Mouse (Mus musculus) T-helper 17 cell (primary cell): ENCODE measurements at regions not wholly inside any gene's neighbourhood (a gene's known extent, or its start where the extent isn't known, plus 50 kb on each side); places are given as distances from the start of the nearest gene placed in this dataset.

ENCODE experiments used
- in situ Hi-C, 2 experiments: fragments of 300-600 bp; cut with MboI, MseI; formaldehyde crosslinking; loops; 1 replicate in 1 of 2; 2 replicates in 1 of 2; pipeline ENCODE4 v1.15.1; 2025; ENCODE audit warnings: high pct_unique_total_duplicates in 2 of 2

DNA sequence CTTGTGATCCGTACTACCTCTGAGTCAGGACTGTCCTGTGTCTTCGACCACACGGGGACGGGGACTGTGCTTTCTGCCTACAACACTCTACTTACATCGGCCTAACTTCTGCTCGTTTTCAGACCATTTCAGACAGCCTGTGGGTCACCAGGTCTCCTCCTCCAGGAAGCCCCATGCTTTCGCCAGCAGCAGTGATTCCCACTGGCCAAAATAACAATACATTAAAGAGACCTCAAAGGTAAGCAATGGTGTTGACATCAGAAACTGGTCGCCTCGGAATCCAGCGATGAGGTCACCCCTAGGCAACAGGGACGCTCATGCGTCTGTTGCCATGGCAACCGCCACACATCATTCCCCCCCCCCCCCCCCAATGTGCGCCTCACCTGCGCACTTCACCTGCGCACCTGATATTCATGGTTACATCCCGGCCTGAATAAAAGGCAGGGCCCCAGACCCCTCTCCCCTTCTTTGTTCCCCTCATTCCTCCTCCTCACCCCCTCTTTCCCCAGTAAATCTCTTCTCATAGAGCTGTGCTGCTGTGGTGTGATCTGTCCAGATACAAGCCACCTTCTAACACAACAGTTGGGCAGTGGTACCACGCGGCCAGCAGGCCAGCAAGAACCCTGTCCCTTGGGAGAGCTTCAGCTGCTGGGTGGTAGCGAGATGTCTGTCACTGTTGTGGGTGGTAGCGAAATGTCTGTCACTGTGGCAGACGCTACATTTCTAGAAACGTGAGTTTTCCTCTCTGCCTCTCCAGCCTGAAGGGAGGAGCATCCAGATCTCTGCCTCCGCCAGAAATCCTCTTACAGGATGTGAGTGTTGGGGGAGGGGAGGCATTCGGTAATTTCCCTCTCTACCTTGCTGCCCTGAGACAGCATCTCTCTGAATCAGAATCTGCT lies 145.0 kb downstream of the Setd4 start:
- in situ Hi-C loops, result loop anchor here in 1 of 2 experiments (10.0 kb wide), 1 partner anchor 764 kb away; no protein-coding TSS in a partner anchor

DNA sequence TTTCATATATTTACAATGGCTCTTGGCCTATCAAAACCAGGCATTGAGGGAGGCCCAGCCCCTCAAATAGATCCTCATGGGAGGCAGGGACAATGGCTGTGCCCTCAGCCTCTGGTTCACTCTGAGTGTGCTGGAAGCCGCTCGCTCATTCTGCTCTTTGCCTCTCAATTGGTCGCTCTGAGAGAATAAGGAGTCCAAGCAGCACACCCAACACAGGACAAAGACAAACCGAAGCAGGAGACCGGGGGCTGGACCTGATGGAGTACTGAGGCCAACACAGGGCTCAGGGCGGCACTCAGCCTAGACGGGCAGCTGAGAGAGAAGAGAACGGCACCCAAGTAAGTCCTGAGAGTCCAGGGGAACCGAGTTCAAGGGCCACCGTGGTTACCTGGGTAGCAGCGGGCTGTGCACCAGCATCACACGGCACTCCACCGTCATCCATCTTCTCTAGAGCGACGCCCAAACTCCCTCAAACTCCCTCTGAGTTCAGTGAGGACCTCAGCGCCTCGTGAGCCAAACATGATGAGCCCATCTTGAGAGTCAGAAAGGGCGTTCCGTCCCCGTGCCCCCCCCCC lies 145.8 kb downstream of the Setd4 start:
- in situ Hi-C loops, result loop anchor here in 1 of 2 experiments (10.0 kb wide), 1 partner anchor 763 kb away; no protein-coding TSS in a partner anchor

DNA sequence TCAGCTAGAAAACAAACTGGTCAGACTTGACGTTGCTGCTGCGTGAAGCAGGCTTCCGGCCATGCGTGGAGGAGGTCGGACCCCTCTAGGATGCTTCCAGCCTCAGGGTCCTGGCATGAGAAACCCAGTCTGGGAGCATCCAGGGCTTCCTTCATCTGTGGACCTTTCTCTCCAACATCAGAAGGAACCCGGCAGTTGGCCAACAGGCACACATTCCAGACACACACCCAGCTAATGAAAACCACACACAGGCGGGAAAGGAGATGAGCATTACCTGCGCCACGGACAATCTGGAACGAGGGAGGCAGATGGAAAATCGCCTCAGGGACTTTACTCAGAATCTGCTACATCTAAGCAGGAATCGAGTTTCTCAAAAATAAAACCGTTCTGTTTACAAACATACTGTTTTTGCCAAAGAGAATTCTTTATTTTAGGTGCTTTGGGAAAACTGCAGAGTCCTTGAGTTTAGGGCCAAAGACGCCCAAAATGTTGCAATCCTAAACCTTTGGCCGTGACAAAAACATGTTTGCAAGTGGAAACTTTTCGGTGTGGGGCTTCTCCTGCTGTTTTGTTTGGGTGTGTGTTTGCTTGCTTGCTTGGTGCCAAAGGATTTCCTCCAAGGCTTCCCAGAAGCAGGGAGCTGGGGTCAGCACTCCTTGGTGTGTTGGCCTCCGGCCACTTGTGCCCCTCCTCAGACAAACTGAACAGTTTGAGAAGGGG lies 147.0 kb downstream of the Setd4 start:
- in situ Hi-C loops, result loop anchor here in 1 of 2 experiments (10.0 kb wide), 1 partner anchor 762 kb away; no protein-coding TSS in a partner anchor

DNA sequence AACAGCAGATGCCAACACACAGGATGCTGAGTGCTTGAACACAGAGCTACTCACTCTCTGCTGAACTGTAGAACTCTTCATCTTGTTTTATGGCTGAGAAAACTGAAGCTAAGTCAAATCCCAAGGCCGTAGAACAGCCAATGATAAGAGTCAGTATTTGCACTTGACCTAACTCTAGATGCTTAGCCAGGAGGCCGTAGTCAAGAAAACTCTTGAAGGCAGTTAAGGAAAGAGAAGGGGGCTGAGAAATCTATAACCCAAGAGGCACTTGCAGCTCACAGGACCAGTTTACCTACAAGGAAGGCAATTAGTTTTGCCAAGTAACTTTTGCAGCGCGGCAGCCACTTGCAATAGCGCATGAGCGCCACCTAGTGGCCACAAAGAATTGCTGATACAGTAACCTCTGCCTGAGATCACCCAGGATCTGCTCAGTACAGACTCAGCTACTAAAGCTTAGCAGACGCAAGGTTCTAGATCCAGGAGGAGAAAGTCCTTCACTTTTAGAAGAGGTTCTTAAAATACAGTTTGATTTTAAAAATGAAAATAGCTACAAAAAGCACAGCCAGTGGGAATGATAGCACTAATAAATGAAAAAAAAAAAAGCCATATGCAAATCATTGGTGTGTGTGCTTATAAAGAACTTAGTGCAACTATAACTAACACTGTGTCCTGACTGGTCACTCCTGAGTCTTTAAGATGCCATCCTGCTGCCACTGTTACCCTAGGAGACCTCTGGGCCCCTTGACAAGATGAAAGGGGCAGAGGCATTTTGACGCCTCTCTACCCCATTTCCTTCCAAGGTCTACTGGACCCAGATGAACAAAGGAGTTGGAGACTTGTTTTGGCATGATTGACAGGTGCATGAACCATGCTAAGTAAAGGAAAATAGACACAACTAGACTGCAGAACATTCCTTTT lies 149.5 kb downstream of the Setd4 start:
- in situ Hi-C loops, result loop anchor here in 1 of 2 experiments (5.0 to 10.0 kb wide), 2 partner anchors 760 to 887 kb away; no protein-coding TSS in a partner anchor

DNA sequence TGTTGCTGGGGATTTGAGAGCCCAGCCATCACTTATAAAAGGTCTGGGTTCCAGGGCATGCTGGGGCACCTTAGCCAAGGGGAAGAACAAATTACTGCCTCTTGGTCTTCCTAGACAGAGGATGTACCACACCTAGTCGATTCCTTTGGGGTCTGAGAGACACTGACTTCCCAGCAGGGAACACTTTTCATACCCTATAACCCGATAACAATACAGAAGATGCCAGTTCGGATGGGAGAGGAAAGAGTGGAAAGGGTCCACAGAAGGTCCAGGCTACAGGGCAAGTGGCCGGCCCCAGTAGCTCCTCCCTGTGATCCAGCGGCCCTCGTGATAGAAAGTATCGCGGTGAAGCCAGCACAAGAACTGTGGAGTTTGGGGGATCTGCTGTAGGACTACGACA lies 150.8 kb downstream of the Setd4 start:
- in situ Hi-C loops, result loop anchor here in 1 of 2 experiments (5.0 to 10.0 kb wide), 2 partner anchors 758 to 886 kb away; no protein-coding TSS in a partner anchor

DNA sequence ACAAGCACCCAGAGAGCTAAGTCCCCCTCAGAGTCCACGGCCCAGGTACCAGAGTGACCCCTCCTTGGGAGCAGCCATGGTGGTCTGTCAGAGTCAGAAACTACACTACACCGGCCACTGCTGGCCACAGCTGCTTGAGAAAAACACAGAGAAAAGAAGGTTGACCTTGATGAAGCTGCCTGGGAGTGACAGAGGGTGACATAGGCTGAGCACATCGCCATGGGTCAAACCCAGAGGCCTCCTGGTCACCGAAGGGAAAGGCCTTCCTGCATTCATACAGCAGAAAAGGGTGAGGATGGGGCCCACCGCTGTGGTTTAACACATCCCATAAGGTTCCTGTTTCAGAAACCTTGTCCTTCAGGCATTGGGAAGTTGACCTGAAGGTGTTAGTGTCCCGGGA lies 153.0 kb downstream of the Setd4 start:
- in situ Hi-C loops, result loop anchor here in 1 of 2 experiments (5.0 to 10.0 kb wide), 2 partner anchors 756 to 884 kb away; no protein-coding TSS in a partner anchor

DNA sequence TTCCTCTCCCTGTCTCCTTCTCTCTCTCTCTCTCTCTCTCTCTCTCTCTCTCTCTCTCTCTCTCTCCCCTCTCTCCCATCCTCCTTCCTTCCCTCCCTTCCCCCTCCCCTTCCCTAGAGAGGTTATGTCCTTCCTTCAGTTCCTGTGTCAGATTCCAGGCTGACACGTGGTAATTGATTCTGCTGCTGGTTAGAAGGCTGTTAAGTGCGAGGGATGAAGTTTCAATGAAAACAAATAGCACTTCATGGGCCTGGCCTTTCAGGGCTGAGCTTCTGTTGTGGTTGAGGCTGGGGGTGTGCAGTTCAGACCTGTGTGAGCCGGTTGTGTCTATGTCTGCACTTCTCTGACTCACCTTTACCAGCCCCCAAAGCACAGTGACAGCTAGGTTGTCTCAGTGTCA lies 153.9 kb downstream of the Setd4 start:
- in situ Hi-C loops, result loop anchor here in 1 of 2 experiments (5.0 to 10.0 kb wide), 2 partner anchors 755 to 883 kb away; no protein-coding TSS in a partner anchor

DNA sequence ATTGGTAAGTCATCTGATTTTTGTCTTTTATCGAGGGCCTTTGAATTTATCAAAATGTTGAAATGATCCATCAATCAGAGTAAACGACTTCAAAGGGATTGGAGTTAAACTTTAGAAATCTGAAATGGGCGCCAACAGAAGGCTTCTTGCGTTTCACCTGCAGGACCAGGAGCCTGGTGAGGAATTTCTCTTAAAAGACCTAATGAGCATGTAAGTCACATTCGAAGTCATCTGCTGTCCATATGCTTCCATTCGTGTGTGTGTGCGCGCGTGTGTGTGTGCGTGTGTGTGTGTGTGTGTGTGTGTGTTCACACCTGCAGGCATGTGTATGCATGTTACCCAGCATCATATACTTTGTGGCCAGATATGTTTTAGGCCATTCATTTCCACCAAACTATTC lies 155.7 kb downstream of the Setd4 start:
- in situ Hi-C loops, result no loop called here

DNA sequence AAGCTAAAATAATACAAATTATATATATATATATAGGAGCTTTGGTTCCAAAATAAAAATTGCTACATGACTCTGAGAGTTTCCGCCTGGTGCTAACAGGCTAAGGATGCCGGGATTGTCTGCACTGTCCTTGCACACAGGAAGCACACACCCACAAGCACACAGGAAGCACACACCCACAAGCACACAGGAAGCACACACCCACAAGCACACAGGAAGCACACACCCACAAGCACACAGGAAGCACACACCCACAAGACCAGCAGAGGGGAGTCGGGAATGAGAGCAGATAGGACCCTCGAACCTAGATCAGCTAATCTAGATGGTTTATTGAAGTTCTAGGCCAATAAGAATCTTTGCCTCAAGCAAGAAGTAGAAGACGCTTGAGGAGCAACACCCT lies 156.9 kb downstream of the Setd4 start:
- in situ Hi-C loops, result no loop called here

DNA sequence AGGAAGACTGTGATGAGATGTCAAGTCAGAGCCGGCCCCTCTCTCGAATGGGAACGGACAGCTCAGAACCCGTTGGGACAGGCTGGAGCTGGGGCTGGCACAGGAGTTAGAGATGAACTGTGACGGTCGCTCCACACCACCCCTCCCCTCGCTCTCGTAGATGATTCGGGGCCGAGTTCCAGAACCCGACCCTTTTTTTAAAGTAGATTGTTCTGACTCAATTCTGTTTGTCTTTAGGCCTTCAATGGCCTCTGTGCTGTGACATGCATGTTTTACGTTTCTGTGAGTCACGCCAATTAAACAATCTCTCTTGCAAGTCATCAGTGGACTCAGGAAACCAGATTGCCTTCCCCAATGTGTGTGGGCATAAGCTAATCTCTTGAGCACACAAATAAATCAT lies 157.7 kb downstream of the Setd4 start:
- in situ Hi-C loops, result no loop called here

DNA sequence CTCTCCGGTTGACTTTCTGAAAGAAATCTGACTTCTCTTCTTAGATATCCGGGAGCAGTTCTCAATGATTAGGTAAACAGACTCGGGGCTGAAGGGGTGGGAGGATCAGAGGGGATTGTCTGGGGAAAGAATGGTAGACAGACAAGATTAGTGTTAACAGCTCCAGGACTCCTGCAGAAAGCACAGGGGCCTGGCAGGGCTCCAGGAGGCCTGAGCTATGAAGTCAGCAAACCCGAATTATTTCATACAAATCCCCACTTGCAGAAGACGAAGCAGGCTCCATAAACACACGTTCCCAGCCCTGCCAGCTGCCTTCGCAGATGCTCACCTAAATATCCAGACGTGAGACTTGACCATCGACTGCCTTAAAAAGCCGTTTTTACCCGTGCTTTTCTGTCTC lies 161.0 kb downstream of the Setd4 start:
- in situ Hi-C loops, result no loop called here

DNA sequence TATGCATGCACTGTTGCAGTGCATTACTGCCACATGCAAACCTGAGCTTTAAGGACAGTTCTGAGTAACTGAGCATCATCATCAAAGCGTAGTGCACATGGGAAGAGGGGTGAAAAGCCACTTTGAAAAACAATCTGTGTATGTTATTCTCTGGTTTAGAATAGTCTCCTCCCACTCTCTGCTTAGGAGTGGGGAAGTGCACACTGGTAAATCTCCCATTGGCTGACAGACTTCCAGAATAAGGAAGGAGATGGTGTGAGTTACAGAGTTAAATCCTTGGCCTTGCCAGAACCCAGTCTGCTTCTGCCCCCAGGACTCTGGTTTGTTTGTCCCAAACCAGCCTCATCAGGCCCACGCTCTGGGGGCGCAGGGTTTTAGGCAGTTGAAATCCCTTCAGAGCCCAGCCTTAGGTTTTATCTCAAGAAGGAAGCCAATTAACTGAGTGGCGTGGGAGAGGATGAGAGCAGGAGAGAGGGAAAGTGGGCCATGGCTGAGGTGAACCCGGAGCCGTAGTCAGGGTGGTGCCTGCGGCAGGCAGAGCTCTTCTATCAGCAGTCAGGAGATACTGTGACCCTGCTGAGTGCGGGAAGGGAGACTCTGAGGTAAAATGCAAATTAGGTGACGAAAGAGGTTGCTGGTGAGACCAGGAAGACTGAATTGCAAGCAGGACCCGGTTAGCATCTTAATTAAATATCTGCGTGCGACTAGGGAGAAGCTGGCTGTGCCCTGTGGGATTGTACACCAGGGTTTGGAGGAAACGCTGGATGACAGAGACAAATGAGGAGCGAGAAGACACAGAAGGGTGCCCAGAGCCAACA lies 166.0 kb downstream of the Setd4 start:
- in situ Hi-C loops, result no loop called here

DNA sequence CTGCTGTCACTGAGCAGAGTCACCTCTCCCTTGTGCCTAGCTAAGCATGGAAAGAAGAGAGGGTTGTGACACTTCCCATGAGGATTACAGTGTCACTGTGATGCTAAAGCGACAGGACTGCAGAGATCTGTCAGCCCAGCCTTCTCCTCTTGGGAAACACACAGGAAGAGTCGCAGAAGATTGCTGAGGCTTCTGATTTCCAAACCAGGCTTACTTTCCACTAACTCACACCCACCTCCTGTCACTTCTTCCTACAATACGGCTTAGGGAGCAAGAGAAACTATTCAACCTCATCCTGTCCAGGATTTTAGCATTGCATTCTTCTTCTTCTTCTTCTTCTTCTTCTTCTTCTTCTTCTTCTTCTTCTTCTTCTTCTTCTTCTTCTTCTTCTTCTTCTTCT lies 167.1 kb downstream of the Setd4 start:
- in situ Hi-C loops, result no loop called here

DNA sequence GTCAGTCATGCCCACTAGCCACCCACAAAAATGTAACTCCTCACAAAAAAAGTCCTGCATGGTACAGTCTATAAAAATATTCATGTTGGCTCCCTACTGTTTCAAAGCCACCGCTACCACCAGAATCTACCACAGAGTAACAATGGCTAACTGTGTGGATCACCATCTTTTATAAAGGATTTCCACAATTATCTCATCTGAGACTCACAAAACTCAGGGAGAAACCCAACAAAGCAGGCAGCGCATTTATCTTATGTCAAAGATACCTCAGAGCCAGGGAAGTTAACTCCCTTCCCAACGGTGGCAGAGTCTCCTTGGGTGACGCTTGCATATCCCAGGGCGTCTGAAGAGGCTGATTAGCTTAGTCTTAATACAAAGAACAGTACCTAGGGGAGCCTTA lies 172.5 kb downstream of the Setd4 start:
- in situ Hi-C loops, result no loop called here

DNA sequence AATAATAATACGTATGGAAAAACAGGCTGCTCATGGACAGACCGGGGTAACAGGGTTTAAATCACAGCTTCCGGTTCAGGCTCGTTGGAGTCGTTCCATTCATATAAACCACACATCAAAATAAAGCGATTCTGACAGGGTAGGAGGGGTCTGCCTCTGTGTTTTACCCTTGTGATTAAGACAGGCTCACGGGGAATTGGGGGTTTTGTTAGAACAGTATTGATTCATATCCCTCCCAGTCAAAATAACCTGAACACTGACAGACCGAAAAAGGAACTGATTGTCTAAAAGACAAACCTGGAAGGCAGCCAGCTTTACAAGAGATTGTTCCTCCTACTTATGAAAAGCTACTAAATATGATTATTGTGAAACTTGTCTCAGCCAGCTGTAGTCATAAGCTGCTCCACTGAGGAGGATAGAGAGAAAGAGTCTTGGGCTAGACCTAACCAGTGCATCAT lies 174.5 kb downstream of the Setd4 start:
- in situ Hi-C loops, result no loop called here

DNA sequence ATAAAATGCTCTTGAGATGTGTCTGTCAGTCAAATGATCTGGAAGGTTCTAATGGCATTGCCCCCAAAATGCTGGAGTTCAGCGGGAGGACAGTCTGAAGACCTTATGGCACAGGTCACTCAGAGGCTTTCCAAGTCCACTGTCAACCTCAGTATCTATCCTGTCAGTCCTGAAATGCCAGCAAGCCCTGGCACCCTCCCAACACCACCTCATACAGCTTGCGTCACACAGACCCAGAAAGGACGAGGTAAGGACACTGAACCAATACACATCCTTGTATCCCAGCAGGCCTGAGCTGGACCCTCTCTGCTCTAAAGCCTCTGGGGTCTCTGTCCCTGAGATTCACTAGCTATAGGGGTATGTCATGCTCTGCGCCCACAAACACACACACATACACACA lies 176.6 kb downstream of the Setd4 start:
- in situ Hi-C loops, result no loop called here

DNA sequence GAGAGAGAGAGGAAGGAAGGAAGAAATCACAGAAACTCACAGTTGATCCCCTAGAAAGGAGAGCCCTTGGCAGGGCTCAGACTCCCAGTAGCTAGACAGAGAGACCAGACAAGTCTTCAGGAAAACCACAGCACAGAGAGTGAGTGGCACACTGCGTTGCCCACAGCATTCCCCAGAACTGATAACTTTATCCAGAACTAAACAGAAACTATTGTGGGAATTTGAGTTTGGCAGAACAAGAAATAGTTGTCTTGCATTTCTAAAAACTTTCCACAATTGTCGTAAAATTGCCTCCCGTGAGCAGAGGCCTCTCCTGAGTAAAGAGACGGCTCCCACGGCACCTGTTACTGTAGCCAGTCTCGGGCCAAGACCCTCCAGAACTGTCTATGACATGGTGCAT lies 178.1 kb downstream of the Setd4 start:
- in situ Hi-C loops, result no loop called here

DNA sequence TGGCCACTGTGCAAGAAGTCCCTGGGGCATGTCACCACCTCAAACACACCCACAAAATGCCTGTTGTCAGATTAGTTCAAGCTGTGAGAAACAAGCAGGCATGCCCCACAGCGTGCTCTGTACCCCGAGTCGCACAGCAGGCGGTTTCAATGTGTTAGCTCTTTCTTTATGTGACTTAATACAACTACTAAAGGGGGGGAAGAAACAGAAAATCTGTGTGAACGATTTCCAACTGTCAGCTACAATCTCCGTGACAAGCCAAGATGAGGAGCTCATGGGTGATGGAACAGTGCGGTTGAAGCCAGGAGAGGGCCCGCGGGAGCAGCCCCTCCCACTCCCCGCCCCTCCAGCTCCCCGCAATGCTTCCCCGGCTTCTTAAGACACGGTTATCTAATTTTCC lies 180.7 kb downstream of the Setd4 start:
- in situ Hi-C loops, result no loop called here

DNA sequence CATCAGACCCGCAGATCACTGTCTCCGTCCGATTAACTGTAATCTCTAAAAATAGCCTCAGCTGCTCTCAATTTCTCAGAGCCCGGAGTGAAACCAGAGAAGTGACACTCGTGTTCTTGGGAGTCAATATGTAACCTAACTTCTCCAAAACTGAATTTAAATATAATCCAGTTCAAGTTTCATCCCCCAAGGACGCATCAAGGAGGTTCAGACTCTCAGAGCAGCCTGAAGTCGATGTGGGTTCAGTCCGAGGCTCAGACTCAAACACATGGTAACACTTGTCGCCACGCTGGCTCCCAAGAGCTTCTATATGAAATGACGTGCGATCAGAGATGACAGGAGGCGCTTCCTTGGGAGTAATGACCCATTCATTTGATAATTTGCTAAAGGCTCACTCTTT lies 181.6 kb downstream of the Setd4 start:
- in situ Hi-C loops, result no loop called here

DNA sequence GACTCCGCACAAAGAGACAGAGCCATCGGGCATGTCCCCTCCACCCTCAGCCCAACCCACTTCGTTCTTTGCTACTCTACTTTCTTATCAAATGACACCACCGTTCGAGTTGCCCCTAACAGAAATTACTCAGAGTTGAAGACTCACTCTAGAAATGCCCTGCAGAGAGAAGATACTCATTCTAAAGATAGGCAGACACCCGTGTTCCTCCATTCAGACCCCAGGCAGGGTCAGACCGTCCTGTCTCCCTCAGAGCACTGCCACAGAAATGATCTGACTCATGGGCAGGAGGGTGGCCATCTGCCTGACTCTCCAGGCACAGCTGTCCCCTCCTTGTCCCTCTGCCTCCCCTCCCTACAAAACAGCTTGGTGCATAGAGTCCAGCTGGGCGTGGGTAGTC lies 185.6 kb downstream of the Setd4 start:
- in situ Hi-C loops, result loop anchor here in 1 of 2 experiments (10.0 kb wide), 1 partner anchor 1117 kb away; no protein-coding TSS in a partner anchor
